Mouse (Mus musculus): ENCODE results near the gene Dnmt3b. TPM values are rescaled to one million over a fixed set of nuclear protein-coding genes. Genes with fewer than 3 reads are reported as not detected.

Gene Dnmt3b
- polyA plus RNA-seq, 1 experiment = not detected

- 85% methylated on average over 1 of the region's 1 CpGs for WGBS
- Histone ChIP-seq H3K4me3 (ENCODE audit: insufficient read depth, low read depth, low read length) (no peak overlapping the region), H3K27ac (ENCODE audit: insufficient read depth, low read depth, low read length) (no peak overlapping the region), H3K4me1 (ENCODE audit: control insufficient read depth, insufficient read depth, low read length) (no peaks in the 10 kb centered on the region)
- TF ChIP-seq CTCF (IDR thresholded peaks at IDR 0.05; ENCODE audit: insufficient read depth, low read depth, low read length) = no peak
- no peak for TF ChIP-seq POLR2A (IDR thresholded peaks at IDR 0.05; ENCODE audit: insufficient read depth, low read depth, low read length)
Observed at GRCm38 (mm10) chr2:153723098-153723497, 73.8 kb downstream of the Dnmt3b start.

GRCm38 (mm10) chr2:153724424-153724823 lies 75.2 kb downstream of the Dnmt3b start:
- no peak for TF ChIP-seq POLR2A (IDR thresholded peaks at IDR 0.05; ENCODE audit: insufficient read depth, low read depth, low read length)
- TF ChIP-seq CTCF (IDR thresholded peaks at IDR 0.05; ENCODE audit: insufficient read depth, low read depth, low read length) = no peak
- no peak overlapping the region for H3K4me3 ChIP-seq (ENCODE audit: insufficient read depth, low read depth, low read length)
- WGBS = 76% methylated on average over 2 of the region's 2 CpGs
- no peak overlapping the region for H3K27ac ChIP-seq (ENCODE audit: insufficient read depth, low read depth, low read length)
- H3K4me1 ChIP-seq (ENCODE audit: control insufficient read depth, insufficient read depth, low read length) = no peaks in the 10 kb centered on the region

GRCm38 (mm10) chr2:153724871-153725270 lies 75.6 kb downstream of the Dnmt3b start:
- WGBS = 70% methylated on average over 2 of the region's 2 CpGs
- Histone ChIP-seq H3K27ac (ENCODE audit: insufficient read depth, low read depth, low read length) (no peak overlapping the region), H3K4me1 (ENCODE audit: control insufficient read depth, insufficient read depth, low read length) (no peaks in the 10 kb centered on the region), H3K4me3 (ENCODE audit: insufficient read depth, low read depth, low read length) (no peak overlapping the region)
- no peak for TF ChIP-seq POLR2A (IDR thresholded peaks at IDR 0.05; ENCODE audit: insufficient read depth, low read depth, low read length)
- TF ChIP-seq CTCF (IDR thresholded peaks at IDR 0.05; ENCODE audit: insufficient read depth, low read depth, low read length) = no peak

GRCm38 (mm10) chr2:153725291-153725690 lies 76.0 kb downstream of the Dnmt3b start:
- H3K27ac ChIP-seq (ENCODE audit: insufficient read depth, low read depth, low read length) = no peak overlapping the region
- WGBS = 90% methylated on average over 4 of the region's 4 CpGs
- no peak overlapping the region for H3K4me3 ChIP-seq (ENCODE audit: insufficient read depth, low read depth, low read length)
- TF ChIP-seq CTCF (IDR thresholded peaks at IDR 0.05; ENCODE audit: insufficient read depth, low read depth, low read length) (no peak), POLR2A (IDR thresholded peaks at IDR 0.05; ENCODE audit: insufficient read depth, low read depth, low read length) (no peak)
- H3K4me1 ChIP-seq (ENCODE audit: control insufficient read depth, insufficient read depth, low read length) = no peaks in the 10 kb centered on the region

- 82% methylated on average over 4 of the region's 4 CpGs for WGBS
- Histone ChIP-seq H3K27ac (ENCODE audit: insufficient read depth, low read depth, low read length) (no peak overlapping the region), H3K4me3 (ENCODE audit: insufficient read depth, low read depth, low read length) (no peak overlapping the region), H3K4me1 (ENCODE audit: control insufficient read depth, insufficient read depth, low read length) (no peaks in the 10 kb centered on the region)
- no peak for TF ChIP-seq POLR2A (IDR thresholded peaks at IDR 0.05; ENCODE audit: insufficient read depth, low read depth, low read length)
- no peak for TF ChIP-seq CTCF (IDR thresholded peaks at IDR 0.05; ENCODE audit: insufficient read depth, low read depth, low read length)
Observed at GRCm38 (mm10) chr2:153734033-153734432, 84.8 kb downstream of the Dnmt3b start.

Other genes with a start within 250 kb of the Dnmt3b start
- not detected in 2 replicates for gene 4930404H24Rik, start 156.7 kb upstream of the Dnmt3b start, polyA plus RNA-seq (2012; ENCODE audit: insufficient read depth, insufficient read length, low replicate concordance, missing spikeins)
- gene Nol4l, start 119.5 kb upstream of the Dnmt3b start, polyA plus RNA-seq (2012; ENCODE audit: insufficient read depth, insufficient read length, low replicate concordance, missing spikeins) = 194 TPM in 1 of 2 replicates, not detected in the other
- not detected in 2 replicates for gene Commd7, start 16.7 kb upstream of the Dnmt3b start, polyA plus RNA-seq (2012; ENCODE audit: insufficient read depth, insufficient read length, low replicate concordance, missing spikeins)
- gene Dnmt3c, start 47.2 kb downstream of the Dnmt3b start, polyA plus RNA-seq (2012; ENCODE audit: insufficient read depth, insufficient read length, low replicate concordance, missing spikeins) = not detected in 2 replicates
- gene Mapre1, start 91.8 kb downstream of the Dnmt3b start, polyA plus RNA-seq (2012; ENCODE audit: insufficient read depth, insufficient read length, low replicate concordance, missing spikeins) = 41.3 and 62.3 TPM in 2 replicates
- gene Efcab8, start 130.5 kb downstream of the Dnmt3b start, polyA plus RNA-seq (2012; ENCODE audit: insufficient read depth, insufficient read length, low replicate concordance, missing spikeins) = not detected in 2 replicates
- gene Sun5, start 221.6 kb downstream of the Dnmt3b start, polyA plus RNA-seq (2012; ENCODE audit: insufficient read depth, insufficient read length, low replicate concordance, missing spikeins) = not detected in 2 replicates
- not detected in 2 replicates for gene Bpifb2, start 225.6 kb downstream of the Dnmt3b start, polyA plus RNA-seq (2012; ENCODE audit: insufficient read depth, insufficient read length, low replicate concordance, missing spikeins)

Measured in olfactory bulb, adult 2 months (tissue).